Mouse (Mus musculus) large intestine, adult 2 months (tissue): ENCODE results near the gene Asxl1. TPM values are rescaled to one million over a fixed set of nuclear protein-coding genes. Genes with fewer than 3 reads are reported as not detected.
A peak's percentile ranks its signal among the peaks of the same experiment; 100 is the strongest.

Experiments used
- DNase-seq: peaks from one replicate; pipeline ENCODE4 v3.0.0-alpha.2; 2012; ENCODE audit warnings: low read depth, low spot score
- WGBS: fragments of 180-500 bp; shearing (Covaris S2); methylation state at CpG from one replicate; pipeline ENCODE4 v1.1.7; 2018; 5-methylcytosine and 5-hydroxymethylcytosine counted together
- polyA plus RNA-seq: library from polyadenylated mRNA; depleted of rRNA; stranded (reverse); fragments of >200 nt; gene quantifications from 2 replicates; pipeline ENCODE4 v1.2.3, GENCODE M21; 2012

Asxl1 gene
- polyA plus RNA-seq, 1 experiment: 8.0 TPM

- 81% methylated on average over 3 of the region's 3 CpGs for WGBS
- DNase-seq: no peak
Measured at GRCm38 (mm10) chr2:153404062-153404461, 58.4 kb downstream of the Asxl1 start.

- 33% methylated on average over 3 of the region's 3 CpGs for WGBS
- DNase-seq: peak; percentile 27
Measured at GRCm38 (mm10) chr2:153404882-153405281, 59.3 kb downstream of the Asxl1 start.

GRCm38 (mm10) chr2:153406882-153407281, 61.3 kb downstream of the Asxl1 start:
- WGBS: 65% methylated on average over 6 of the region's 6 CpGs
- DNase-seq: no peak

- 76% methylated on average over 3 of the region's 3 CpGs for WGBS
- DNase-seq: no peak
Measured at GRCm38 (mm10) chr2:153408971-153409370, 63.3 kb downstream of the Asxl1 start.

GRCm38 (mm10) chr2:153411557-153411956, 65.9 kb downstream of the Asxl1 start:
- WGBS: 77% methylated on average over 9 of the region's 9 CpGs
- no peak for DNase-seq

- WGBS: 55% methylated on average over 6 of the region's 6 CpGs
Measured at GRCm38 (mm10) chr2:153412563-153412962, 66.9 kb downstream of the Asxl1 start.

GRCm38 (mm10) chr2:153414607-153415006, 69.0 kb downstream of the Asxl1 start:
- WGBS: 31% methylated on average over 2 of the region's 2 CpGs
- DNase-seq: no peak

More at GRCm38 (mm10) chr2:153412563-153412962, 66.9 kb downstream of the Asxl1 start:
- no peak for DNase-seq

GRCm38 (mm10) chr2:153417841-153418240, 72.2 kb downstream of the Asxl1 start:
- no peak for DNase-seq
- 95% methylated on average over 12 of the region's 12 CpGs for WGBS

GRCm38 (mm10) chr2:153418381-153418780, 72.8 kb downstream of the Asxl1 start:
- DNase-seq: no peak
- 84% methylated on average over 1 of the region's 1 CpGs for WGBS

- DNase-seq: no peak
Measured at GRCm38 (mm10) chr2:153421233-153421632, 75.6 kb downstream of the Asxl1 start.

GRCm38 (mm10) chr2:153422051-153422450, 76.4 kb downstream of the Asxl1 start:
- no peak for DNase-seq
- 78% methylated on average over 5 of the region's 5 CpGs for WGBS

- 82% methylated on average over 3 of the region's 3 CpGs for whole genome bisulfite sequencing
- no peak for DNase-seq
Measured at GRCm38 (mm10) chr2:153423113-153423512, 77.5 kb downstream of the Asxl1 start.

GRCm38 (mm10) chr2:153424557-153424956, 78.9 kb downstream of the Asxl1 start:
- WGBS: 31% methylated on average over 8 of the region's 8 CpGs
- DNase-seq: no peak

- WGBS: 29% methylated on average over 4 of the region's 4 CpGs
- no peak for DNase-seq
Measured at GRCm38 (mm10) chr2:153425124-153425844, 79.7 kb downstream of the Asxl1 start.

GRCm38 (mm10) chr2:153425998-153426670, 80.5 kb downstream of the Asxl1 start:
- WGBS: 51% methylated on average over 9 of the region's 9 CpGs
- no peak for DNase-seq

- no peak for DNase-seq
- WGBS: 49% methylated on average over 2 of the region's 2 CpGs
Measured at GRCm38 (mm10) chr2:153426931-153427330, 81.3 kb downstream of the Asxl1 start.

- DNase-seq: no peak
- 23% methylated on average over 2 of the region's 2 CpGs for WGBS
Measured at GRCm38 (mm10) chr2:153428485-153428884, 82.9 kb downstream of the Asxl1 start.

GRCm38 (mm10) chr2:153430571-153430970, 84.9 kb downstream of the Asxl1 start:
- DNase-seq: no peak
- 94% methylated on average over 1 of the region's 1 CpGs for WGBS

GRCm38 (mm10) chr2:153432492-153432891, 86.9 kb downstream of the Asxl1 start:
- DNase-seq: no peak
- 76% methylated on average over 7 of the region's 7 CpGs for WGBS

GRCm38 (mm10) chr2:153433859-153434258, 88.2 kb downstream of the Asxl1 start:
- WGBS: 38% methylated on average over 3 of the region's 3 CpGs

More at GRCm38 (mm10) chr2:153433859-153434258, 88.2 kb downstream of the Asxl1 start:
- no peak for DNase-seq
